Mouse (Mus musculus): ENCODE measurements at regions not wholly inside any gene's neighbourhood (a gene's known extent, or its start where the extent isn't known, plus 50 kb on each side); places are given as distances from the start of the nearest gene placed in this dataset.

GRCm38 (mm10) chr11:114289946-114290345, 223.1 kb upstream of the Sdk2 start:
- 65% methylated on average over 1 of the region's 1 CpGs for WGBS
- Histone ChIP-seq H3K4me2 (replicated peaks) (no peak overlapping the region), H3K27ac (replicated peaks) (no peak overlapping the region), H3K4me3 (replicated peaks) (no peak overlapping the region), H3K27me3 (no peaks in the 10 kb centered on the region), H3K9me3 (replicated peaks) (no peaks in the 10 kb centered on the region), H3K4me1 (no peaks in the 10 kb centered on the region), H3K36me3 (no peaks in the 10 kb centered on the region), H3K9ac (no peak overlapping the region)
- no peak for ATAC-seq (ENCODE audit: insufficient number of reproducible peaks, low FRiP score, low TSS enrichment, low read depth)

GRCm38 (mm10) chr11:114284820-114285666, 218.2 kb upstream of the Sdk2 start:
- WGBS, result 78% methylated on average over 20 of the region's 20 CpGs
- no peak overlapping the region for H3K9ac ChIP-seq
- no peaks in the 10 kb centered on the region for H3K4me1 ChIP-seq
- ATAC-seq (ENCODE audit: insufficient number of reproducible peaks, low FRiP score, low TSS enrichment, low read depth), result no peak
- no peak overlapping the region for H3K4me2 ChIP-seq (replicated peaks)
- no peak overlapping the region for H3K4me3 ChIP-seq (replicated peaks)
- no peaks in the 10 kb centered on the region for H3K36me3 ChIP-seq
- H3K27ac ChIP-seq (replicated peaks), result no peak overlapping the region
- no peaks in the 10 kb centered on the region for H3K27me3 ChIP-seq
- H3K9me3 ChIP-seq (replicated peaks), result no peaks in the 10 kb centered on the region

- Histone ChIP-seq H3K9ac (no peak overlapping the region), H3K4me3 (replicated peaks) (no peak overlapping the region), H3K27me3 (no peaks in the 10 kb centered on the region), H3K4me1 (no peaks in the 10 kb centered on the region), H3K36me3 (no peaks in the 10 kb centered on the region), H3K4me2 (replicated peaks) (no peak overlapping the region), H3K9me3 (replicated peaks) (no peaks in the 10 kb centered on the region), H3K27ac (replicated peaks) (no peak overlapping the region)
- 43% methylated on average over 5 of the region's 5 CpGs for WGBS
- ATAC-seq (ENCODE audit: insufficient number of reproducible peaks, low FRiP score, low TSS enrichment, low read depth), result no peak
These were observed 216.4 kb upstream of the Sdk2 start for GRCm38 (mm10) chr11:114283208-114283607.

GRCm38 (mm10) chr11:114282566-114282965, 215.7 kb upstream of the Sdk2 start:
- H3K4me2 ChIP-seq (replicated peaks), result no peak overlapping the region
- H3K27me3 ChIP-seq, result no peaks in the 10 kb centered on the region
- no peaks in the 10 kb centered on the region for H3K9me3 ChIP-seq (replicated peaks)
- no peak overlapping the region for H3K27ac ChIP-seq (replicated peaks)
- no peaks in the 10 kb centered on the region for H3K36me3 ChIP-seq
- ATAC-seq (ENCODE audit: insufficient number of reproducible peaks, low FRiP score, low TSS enrichment, low read depth), result no peak
- no peak overlapping the region for H3K9ac ChIP-seq
- H3K4me1 ChIP-seq, result no peaks in the 10 kb centered on the region
- WGBS, result 65% methylated on average over 5 of the region's 5 CpGs
- H3K4me3 ChIP-seq (replicated peaks), result no peak overlapping the region

- Histone ChIP-seq H3K36me3 (no peaks in the 10 kb centered on the region), H3K4me3 (replicated peaks) (no peak overlapping the region), H3K9ac (no peak overlapping the region), H3K4me2 (replicated peaks) (no peak overlapping the region), H3K27ac (replicated peaks) (no peak overlapping the region), H3K9me3 (replicated peaks) (no peaks in the 10 kb centered on the region), H3K27me3 (no peaks in the 10 kb centered on the region), H3K4me1 (no peaks in the 10 kb centered on the region)
- no peak for ATAC-seq (ENCODE audit: insufficient number of reproducible peaks, low FRiP score, low TSS enrichment, low read depth)
- 81% methylated on average over 9 of the region's 9 CpGs for WGBS
These were observed 215.0 kb upstream of the Sdk2 start for GRCm38 (mm10) chr11:114281846-114282245.

- 75% methylated on average over 14 of the region's 14 CpGs for WGBS
- ATAC-seq (ENCODE audit: insufficient number of reproducible peaks, low FRiP score, low TSS enrichment, low read depth), result no peak
- Histone ChIP-seq H3K4me1 (no peaks in the 10 kb centered on the region), H3K27me3 (no peaks in the 10 kb centered on the region), H3K9ac (no peak overlapping the region), H3K4me2 (replicated peaks) (no peak overlapping the region), H3K9me3 (replicated peaks) (no peaks in the 10 kb centered on the region), H3K36me3 (no peaks in the 10 kb centered on the region), H3K27ac (replicated peaks) (no peak overlapping the region), H3K4me3 (replicated peaks) (no peak overlapping the region)
These were observed 214.3 kb upstream of the Sdk2 start for GRCm38 (mm10) chr11:114281041-114281695.

GRCm38 (mm10) chr11:114277513-114278304, 210.9 kb upstream of the Sdk2 start:
- H3K4me2 ChIP-seq (replicated peaks), result no peak overlapping the region
- H3K27me3 ChIP-seq, result no peaks in the 10 kb centered on the region
- no peaks in the 10 kb centered on the region for H3K4me1 ChIP-seq
- H3K27ac ChIP-seq (replicated peaks), result no peak overlapping the region
- WGBS, result 86% methylated on average over 26 of the region's 26 CpGs
- H3K9ac ChIP-seq, result no peak overlapping the region
- H3K36me3 ChIP-seq, result no peaks in the 10 kb centered on the region
- H3K4me3 ChIP-seq (replicated peaks), result no peak overlapping the region
- H3K9me3 ChIP-seq (replicated peaks), result no peaks in the 10 kb centered on the region
- ATAC-seq (ENCODE audit: insufficient number of reproducible peaks, low FRiP score, low TSS enrichment, low read depth), result no peak

- Histone ChIP-seq H3K27ac (replicated peaks) (no peak overlapping the region), H3K9me3 (replicated peaks) (no peaks in the 10 kb centered on the region), H3K36me3 (no peaks in the 10 kb centered on the region), H3K27me3 (no peaks in the 10 kb centered on the region), H3K4me2 (replicated peaks) (no peak overlapping the region), H3K9ac (no peak overlapping the region), H3K4me3 (replicated peaks) (no peak overlapping the region), H3K4me1 (no peaks in the 10 kb centered on the region)
- no peak for ATAC-seq (ENCODE audit: insufficient number of reproducible peaks, low FRiP score, low TSS enrichment, low read depth)
- 85% methylated on average over 10 of the region's 10 CpGs for WGBS
These were observed 203.7 kb upstream of the Sdk2 start for GRCm38 (mm10) chr11:114270358-114271072.

- Histone ChIP-seq H3K9me3 (replicated peaks) (no peaks in the 10 kb centered on the region), H3K4me2 (replicated peaks) (no peak overlapping the region), H3K9ac (no peak overlapping the region), H3K4me3 (replicated peaks) (no peak overlapping the region), H3K4me1 (no peaks in the 10 kb centered on the region), H3K27ac (replicated peaks) (no peak overlapping the region), H3K36me3 (no peaks in the 10 kb centered on the region), H3K27me3 (no peaks in the 10 kb centered on the region)
- 46% methylated on average over 4 of the region's 4 CpGs for WGBS
- no peak for ATAC-seq (ENCODE audit: insufficient number of reproducible peaks, low FRiP score, low TSS enrichment, low read depth)
These were observed 195.1 kb upstream of the Sdk2 start for GRCm38 (mm10) chr11:114261959-114262358.

- H3K27me3 ChIP-seq, result no peaks in the 10 kb centered on the region
- H3K36me3 ChIP-seq, result no peaks in the 10 kb centered on the region
- H3K4me3 ChIP-seq (replicated peaks), result no peak overlapping the region
- no peak overlapping the region for H3K4me2 ChIP-seq (replicated peaks)
- H3K27ac ChIP-seq (replicated peaks), result no peak overlapping the region
- 88% methylated on average over 9 of the region's 9 CpGs for whole genome bisulfite sequencing
- no peaks in the 10 kb centered on the region for H3K9me3 ChIP-seq (replicated peaks)
- no peak for ATAC-seq (ENCODE audit: insufficient number of reproducible peaks, low FRiP score, low TSS enrichment, low read depth)
- no peak overlapping the region for H3K9ac ChIP-seq
- H3K4me1 ChIP-seq, result 0 out of 2 replicates have a peak, but pooled peaks cover 2% of the 10 kb centered on the region
These were observed 191.4 kb upstream of the Sdk2 start for GRCm38 (mm10) chr11:114258218-114258617.

- no peak for ATAC-seq (ENCODE audit: insufficient number of reproducible peaks, low FRiP score, low TSS enrichment, low read depth)
- Histone ChIP-seq H3K9me3 (replicated peaks) (no peaks in the 10 kb centered on the region), H3K4me3 (replicated peaks) (no peak overlapping the region), H3K36me3 (no peaks in the 10 kb centered on the region), H3K4me2 (replicated peaks) (no peak overlapping the region), H3K27me3 (no peaks in the 10 kb centered on the region), H3K27ac (replicated peaks) (no peak overlapping the region), H3K4me1 (peaks cover 6% of the 10 kb centered on the region; the same call in 1 of the 2 replicates), H3K9ac (no peak overlapping the region)
- WGBS, result 51% methylated on average over 6 of the region's 6 CpGs
These were observed 190.9 kb upstream of the Sdk2 start for GRCm38 (mm10) chr11:114257756-114258155.

All from embryonic facial prominence, embryonic 15.5 days (tissue).